Mouse (Mus musculus) limb, embryonic 11.5 days (tissue): ENCODE results near the gene Rbm43. TPM values are rescaled to one million over a fixed set of nuclear protein-coding genes. Genes with fewer than 3 reads are reported as not detected.

ENCODE experiments used
- ATAC-seq: fragments of 200-750 bp; cut with Nextera tagmentation; 2 replicates; pipeline ENCODE4 v1.8.0; 2017; ENCODE audit warnings: low read depth; ENCODE audit not compliant: insufficient number of reproducible peaks, low FRiP score, low TSS enrichment
- DNase-seq: peaks from one replicate; pipeline ENCODE4 v3.0.0-alpha.2; 2015; ENCODE audit warnings: low spot score
- H3K27ac ChIP-seq: fragments of 300-500 bp; sonication (generic); replicated peaks from 2 replicates; pipeline ENCODE4 v1.5.1; 2014; ENCODE audit warnings: low read depth, mild to moderate bottlenecking, low read length
- H3K27me3 ChIP-seq: fragments of 300-500 bp; sonication (generic); 2 replicates; pipeline ENCODE4 v1.6.1; 2014; ENCODE audit warnings: mild to moderate bottlenecking, low read length, mixed read lengths; ENCODE audit not compliant: control insufficient read depth, insufficient read depth
- H3K36me3 ChIP-seq: fragments of 300-500 bp; sonication (generic); 2 replicates; pipeline ENCODE4 v1.6.1; 2014; ENCODE audit warnings: mild to moderate bottlenecking, low read length, moderate library complexity, mixed read lengths; ENCODE audit not compliant: control insufficient read depth, insufficient read depth
- H3K4me1 ChIP-seq: fragments of 300-500 bp; sonication (generic); 2 replicates; pipeline ENCODE4 v1.6.1; 2014; ENCODE audit warnings: low read length, mixed read lengths; ENCODE audit not compliant: control insufficient read depth, insufficient read depth
- H3K4me2 ChIP-seq: fragments of 300-500 bp; sonication (generic); 2 replicates; pipeline ENCODE4 v1.6.1; 2014; ENCODE audit warnings: low read depth, mild to moderate bottlenecking, moderate library complexity; ENCODE audit not compliant: severe bottlenecking
- H3K4me3 ChIP-seq: fragments of 300-500 bp; sonication (generic); 2 replicates; pipeline ENCODE4 v1.5.1; 2014; ENCODE audit warnings: low read depth, low read length
- H3K9ac ChIP-seq: fragments of 300-500 bp; sonication (generic); 2 replicates; pipeline ENCODE4 v1.6.1; 2014; ENCODE audit warnings: mild to moderate bottlenecking, low read length
- H3K9me3 ChIP-seq: fragments of 300-500 bp; sonication (generic); 2 replicates; pipeline ENCODE4 v1.6.1; 2016; ENCODE audit warnings: low read length; ENCODE audit not compliant: control insufficient read depth
- WGBS: fragments of 180-500 bp; shearing (Covaris S2); extraction: QIAGEN DNeasy Blood & Tissue Kit; methylation state at CpG from one replicate; pipeline ENCODE4 v1.1.7; 2014; 5-methylcytosine and 5-hydroxymethylcytosine counted together
- polyA plus RNA-seq: library from polyadenylated mRNA; unstranded; fragments of >200 nt; fragmentation: Nextera tagmentation; extraction: Ambion mirVana; gene quantifications from 2 replicates; pipeline ENCODE4 v1.2.1, GENCODE M21; 2014

Rbm43 gene
- polyA plus RNA-seq: 9.1 and 11.6 TPM in 2 replicates

DNA sequence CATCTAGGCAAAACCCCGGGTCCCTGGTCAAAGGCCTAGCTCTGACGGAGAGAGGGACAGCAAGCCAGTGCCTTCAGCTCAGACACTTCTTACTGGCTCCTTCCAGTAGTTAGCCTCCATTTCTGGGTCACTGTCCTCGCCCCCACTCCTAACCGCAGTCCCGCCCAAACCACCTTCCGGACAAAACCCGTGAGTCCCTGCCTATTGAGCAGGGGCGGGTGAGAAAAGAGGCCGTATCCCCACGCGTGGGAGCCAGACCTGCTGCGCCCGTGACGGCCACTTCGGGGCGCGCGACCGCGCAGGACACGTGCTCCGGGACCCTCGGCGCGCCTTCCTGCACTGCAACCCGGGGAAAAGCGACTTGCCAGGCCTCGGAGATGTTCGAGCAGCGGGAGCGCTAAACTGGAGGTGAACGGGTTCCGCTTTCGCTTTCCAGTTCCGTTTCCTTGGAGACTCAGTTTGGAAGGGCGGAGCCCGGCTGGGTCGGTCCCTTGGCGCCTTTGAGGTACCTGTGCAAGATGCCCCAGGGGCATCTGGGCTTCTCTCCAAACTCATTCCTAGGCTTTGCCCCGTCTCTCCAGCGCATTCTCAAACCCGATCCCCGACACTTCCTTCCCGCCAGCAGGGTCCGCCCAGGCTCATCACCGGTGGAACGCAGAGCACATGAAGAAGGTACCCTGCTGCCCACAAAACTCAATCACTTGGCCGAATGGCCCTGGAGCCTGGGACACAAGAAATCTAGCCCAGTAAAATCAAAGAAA lies at the start of gene Rbm43:
TSS of gene Rbm43 (minus strand) at position 590 of the 761 bp plus-strand sequence.
- no peaks in the 10 kb centered on the region for H3K36me3 ChIP-seq
- H3K27ac ChIP-seq: 0 out of 2 replicates have a peak within 1 kb of the TSS, but pooled peaks have one; percentile 30
- peak within 1 kb of the TSS; percentile 49 for H3K4me3 ChIP-seq
- peak; percentile 67; the same call in 1 of the 2 replicates for ATAC-seq
- H3K9me3 ChIP-seq: no peaks in the 10 kb centered on the region
- peak; percentile 81 for DNase-seq
- H3K9ac ChIP-seq: peak within 1 kb of the TSS; percentile 74
- whole genome bisulfite sequencing: 1% methylated on average over 48 of the region's 48 CpGs
- 0 out of 2 replicates have a peak, but pooled peaks cover 2% of the 10 kb centered on the region for H3K4me1 ChIP-seq
- H3K27me3 ChIP-seq: no peaks in the 10 kb centered on the region
- H3K4me2 ChIP-seq: peak within 1 kb of the TSS; percentile 79

DNA sequence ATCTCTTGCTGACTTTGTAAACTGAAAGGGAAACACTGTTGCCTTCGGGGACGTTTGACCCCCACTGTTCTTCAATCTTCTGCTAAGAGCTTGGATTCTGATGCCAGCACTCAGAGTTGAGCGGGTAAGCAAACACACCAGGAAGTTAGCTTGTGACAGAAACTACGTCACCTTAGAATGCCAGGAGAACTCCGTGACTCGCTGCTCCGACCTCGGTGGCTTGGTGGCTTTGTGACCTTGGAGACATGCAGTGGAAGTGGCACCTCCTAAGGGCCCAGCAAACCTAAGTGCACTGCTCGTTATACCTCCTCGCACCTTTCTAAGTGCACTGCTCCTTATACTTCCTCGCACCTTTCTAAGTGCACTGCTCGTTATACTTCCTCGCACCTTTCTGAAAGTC lies 47.3 kb upstream of the Rbm43 start:
- 63% methylated on average over 13 of the region's 13 CpGs for WGBS

DNA sequence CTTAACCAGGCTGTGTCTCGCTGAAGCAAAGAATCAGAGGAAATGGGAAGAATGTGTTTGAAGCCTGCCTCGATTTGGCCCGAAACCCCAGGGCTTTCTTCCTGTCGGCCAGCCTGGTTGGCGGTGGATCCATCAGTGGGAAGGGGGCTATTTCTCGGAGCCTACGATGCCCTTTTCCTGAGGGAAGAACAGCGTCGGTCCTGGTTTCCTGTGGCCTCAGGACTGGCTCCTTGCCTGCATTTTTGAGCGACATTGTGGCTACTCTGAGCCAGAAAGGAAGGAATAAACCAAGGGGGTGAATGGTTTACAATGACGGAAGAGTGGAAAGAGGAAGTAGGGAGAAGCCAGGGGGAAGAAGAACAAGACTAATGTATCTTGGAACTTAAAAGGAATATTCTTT lies 46.7 kb upstream of the Rbm43 start:
- Histone ChIP-seq H3K27me3 (no peaks in the 10 kb centered on the region), H3K9me3 (no peaks in the 10 kb centered on the region), H3K4me1 (0 out of 2 replicates have a peak, but pooled peaks cover 3% of the 10 kb centered on the region), H3K4me2 (no peak overlapping the region), H3K4me3 (no peak overlapping the region), H3K27ac (no peak overlapping the region), H3K36me3 (no peaks in the 10 kb centered on the region), H3K9ac (no peak overlapping the region)
- DNase-seq: no peak
- WGBS: 61% methylated on average over 11 of the region's 11 CpGs
- no peak for ATAC-seq

More for the DNA sequence above, 47.3 kb upstream of the Rbm43 start:
- Histone ChIP-seq H3K27ac (no peak overlapping the region), H3K4me3 (no peak overlapping the region), H3K27me3 (no peaks in the 10 kb centered on the region), H3K36me3 (no peaks in the 10 kb centered on the region), H3K9ac (no peak overlapping the region), H3K4me2 (no peak overlapping the region), H3K9me3 (no peaks in the 10 kb centered on the region), H3K4me1 (0 out of 2 replicates have a peak, but pooled peaks cover 3% of the 10 kb centered on the region)
- ATAC-seq (no peak), DNase-seq (no peak)

DNA sequence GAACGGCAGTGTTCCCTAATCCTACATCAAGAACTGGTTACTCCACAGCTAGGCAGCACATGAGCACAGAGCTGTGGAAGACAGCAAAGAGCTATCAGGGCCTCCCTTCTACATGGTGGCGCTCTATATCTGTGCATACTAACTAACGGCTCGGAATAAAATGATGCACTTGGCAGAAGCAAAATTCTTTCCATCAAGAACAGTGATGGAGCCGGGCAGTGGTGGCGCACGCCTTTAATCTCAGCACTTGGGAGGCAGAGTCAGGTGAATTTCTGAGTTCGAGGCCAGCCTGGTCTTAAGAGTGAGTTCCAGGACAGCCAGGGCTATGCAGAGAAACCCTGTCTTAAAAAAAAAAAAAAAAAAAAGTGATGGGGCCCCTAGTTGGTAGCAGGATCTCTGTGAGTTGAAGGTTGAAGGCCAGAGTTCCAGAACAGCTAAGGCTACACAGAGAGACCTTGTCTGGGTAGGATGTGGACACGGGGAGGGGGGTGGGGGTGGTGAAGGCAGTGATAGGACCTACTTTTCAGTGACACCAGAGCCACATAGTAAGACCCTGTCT lies 38.5 kb upstream of the Rbm43 start, which contains the start of gene Nmi:
TSS of gene Nmi (minus strand) at position 85 of the 559 bp plus-strand sequence.
- DNase-seq (peak; percentile 28), ATAC-seq (0 out of 2 replicates have a peak, but pooled peaks have one; percentile 44)
- peak within 1 kb of the TSS; percentile 60 for H3K4me2 ChIP-seq
- no peaks in the 10 kb centered on the region for H3K36me3 ChIP-seq
- no peak within 1 kb of the TSS; the same call in 1 of the 2 replicates for H3K27ac ChIP-seq
- peak within 1 kb of the TSS; percentile 55 for H3K4me3 ChIP-seq
- no peaks in the 10 kb centered on the region for H3K27me3 ChIP-seq
- H3K9me3 ChIP-seq: no peaks in the 10 kb centered on the region
- H3K4me1 ChIP-seq: no peaks in the 10 kb centered on the region
- WGBS: 82% methylated on average over 9 of the region's 9 CpGs
- peak within 1 kb of the TSS; percentile 63 for H3K9ac ChIP-seq

DNA sequence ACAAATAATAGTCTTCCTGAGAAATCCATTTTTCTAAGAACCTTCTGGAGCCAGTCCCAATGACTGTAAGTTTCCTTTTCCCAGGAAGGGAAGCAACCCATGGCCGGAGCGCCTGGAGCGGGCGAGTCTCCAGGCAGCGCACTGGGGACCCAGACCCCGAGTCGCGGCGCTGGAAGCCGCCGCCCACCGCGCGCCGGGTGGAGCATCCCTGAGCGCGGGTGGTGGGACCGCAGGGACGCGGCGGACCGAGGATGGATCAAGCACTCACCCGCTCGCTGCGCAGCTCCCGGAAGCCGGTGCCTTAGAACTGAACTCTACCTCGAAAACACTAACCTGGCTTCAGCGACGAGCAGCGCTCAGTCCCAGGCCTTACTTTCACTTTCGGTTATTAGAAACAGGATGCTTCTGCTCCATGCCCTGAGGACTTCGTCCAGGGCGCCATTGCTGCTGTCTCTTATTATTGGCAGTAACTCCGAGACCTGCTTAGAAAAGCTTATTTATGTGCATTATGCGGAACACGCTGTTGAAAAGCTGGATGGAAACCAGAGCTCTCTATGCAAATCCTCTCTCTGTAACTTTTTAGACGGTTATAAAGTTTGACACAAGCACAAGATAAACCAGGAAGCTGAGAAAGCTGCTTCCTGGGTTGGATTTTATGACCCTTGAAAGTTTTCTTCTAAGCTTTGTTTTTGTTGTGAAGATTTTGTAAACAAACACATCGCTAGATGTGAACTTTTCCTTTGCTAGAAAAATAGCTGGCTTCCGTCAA lies 37.9 kb upstream of the Rbm43 start:
- peak overlapping the region; percentile 55 for H3K4me3 ChIP-seq
- H3K4me1 ChIP-seq: no peaks in the 10 kb centered on the region
- peak overlapping the region; percentile 63 for H3K9ac ChIP-seq
- DNase-seq (peak; percentile 75), ATAC-seq (peak; percentile 75; the same call in 1 of the 2 replicates)
- no peaks in the 10 kb centered on the region for H3K9me3 ChIP-seq
- no peaks in the 10 kb centered on the region for H3K27me3 ChIP-seq
- H3K27ac ChIP-seq: no peak overlapping the region; the same call in 1 of the 2 replicates
- peak overlapping the region; percentile 60 for H3K4me2 ChIP-seq
- 3% methylated on average over 40 of the region's 40 CpGs for WGBS
- H3K36me3 ChIP-seq: no peaks in the 10 kb centered on the region

DNA sequence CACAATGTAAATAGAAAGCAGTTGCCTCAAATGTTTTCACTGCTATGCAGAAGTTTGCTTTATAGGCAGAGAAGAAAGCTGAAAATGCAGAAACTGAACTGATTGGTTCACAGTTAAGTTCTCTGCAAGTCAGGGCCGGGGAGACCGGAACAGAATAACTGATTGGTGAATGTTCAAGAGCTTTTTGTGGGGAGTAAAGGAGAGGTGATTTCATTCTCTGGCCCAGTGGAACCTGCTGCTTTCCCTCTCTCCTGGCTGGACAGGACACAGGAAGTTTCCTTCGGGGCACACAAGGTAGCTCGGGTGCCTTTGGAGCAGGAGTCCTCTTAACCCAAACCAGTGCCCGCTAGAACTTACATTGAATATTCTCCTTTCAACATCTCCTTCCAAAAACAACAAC lies 37.2 kb upstream of the Rbm43 start:
- H3K9ac ChIP-seq: no peak overlapping the region
- DNase-seq: peak; percentile 26
- ATAC-seq: no peak
- 61% methylated on average over 5 of the region's 5 CpGs for WGBS
- no peaks in the 10 kb centered on the region for H3K4me1 ChIP-seq
- H3K9me3 ChIP-seq: no peaks in the 10 kb centered on the region
- no peak overlapping the region for H3K27ac ChIP-seq
- H3K4me3 ChIP-seq: no peak overlapping the region
- no peaks in the 10 kb centered on the region for H3K36me3 ChIP-seq
- no peaks in the 10 kb centered on the region for H3K27me3 ChIP-seq
- H3K4me2 ChIP-seq: peak overlapping the region; percentile 60

DNA sequence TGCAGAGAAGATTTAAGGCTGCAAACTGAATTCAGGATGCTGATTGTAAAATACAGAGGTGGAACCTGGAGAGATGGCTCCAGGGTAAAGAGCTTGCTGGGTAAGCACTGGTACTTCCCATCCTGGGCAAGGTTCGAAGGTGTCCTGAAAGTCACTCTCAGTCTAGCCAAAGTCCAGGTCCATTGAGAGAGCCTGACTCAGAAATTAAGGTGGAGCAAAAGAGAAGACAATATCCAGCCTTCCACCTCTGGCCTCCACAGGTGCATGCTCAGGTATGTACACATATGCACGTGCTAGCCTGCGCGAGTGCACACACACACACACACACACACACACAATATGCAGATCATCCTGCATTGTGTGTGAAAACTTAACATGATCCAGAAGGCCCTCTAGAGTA lies 35.9 kb upstream of the Rbm43 start:
- Histone ChIP-seq H3K4me3 (no peak overlapping the region), H3K36me3 (no peaks in the 10 kb centered on the region), H3K27me3 (no peaks in the 10 kb centered on the region), H3K9me3 (no peaks in the 10 kb centered on the region), H3K9ac (no peak overlapping the region), H3K4me2 (no peak overlapping the region), H3K27ac (no peak overlapping the region), H3K4me1 (no peaks in the 10 kb centered on the region)
- 98% methylated on average over 4 of the region's 4 CpGs for WGBS
- ATAC-seq: no peak
- no peak for DNase-seq

DNA sequence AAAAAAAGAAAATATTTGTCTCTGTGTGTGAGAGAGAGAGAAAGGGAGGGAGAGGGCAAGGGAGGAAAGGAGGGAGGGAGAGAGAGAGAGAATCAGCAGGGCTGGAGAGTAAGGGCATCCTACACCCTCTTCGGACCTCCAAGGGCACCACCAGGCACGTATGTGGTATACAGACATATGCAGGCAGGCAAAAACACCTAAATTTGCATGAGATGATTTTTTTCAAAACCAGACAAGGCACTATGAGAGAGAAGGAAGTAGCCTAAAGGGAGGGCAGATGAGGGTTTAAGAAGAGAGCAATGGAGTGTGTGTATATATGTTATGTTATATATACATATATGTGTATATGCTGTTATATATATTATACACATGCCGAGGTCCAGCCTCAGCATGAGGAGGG lies 32.3 kb upstream of the Rbm43 start:
- no peak for DNase-seq
- Histone ChIP-seq H3K36me3 (no peaks in the 10 kb centered on the region), H3K4me1 (no peaks in the 10 kb centered on the region), H3K9me3 (no peaks in the 10 kb centered on the region), H3K27ac (no peak overlapping the region), H3K27me3 (no peaks in the 10 kb centered on the region), H3K9ac (no peak overlapping the region), H3K4me3 (no peak overlapping the region), H3K4me2 (no peak overlapping the region)
- WGBS: 84% methylated on average over 3 of the region's 3 CpGs
- ATAC-seq: no peak
